Mouse (Mus musculus): ENCODE measurements at regions not wholly inside any gene's neighbourhood (a gene's known extent, or its start where the extent isn't known, plus 50 kb on each side); places are given as distances from the start of the nearest gene placed in this dataset.

DNA sequence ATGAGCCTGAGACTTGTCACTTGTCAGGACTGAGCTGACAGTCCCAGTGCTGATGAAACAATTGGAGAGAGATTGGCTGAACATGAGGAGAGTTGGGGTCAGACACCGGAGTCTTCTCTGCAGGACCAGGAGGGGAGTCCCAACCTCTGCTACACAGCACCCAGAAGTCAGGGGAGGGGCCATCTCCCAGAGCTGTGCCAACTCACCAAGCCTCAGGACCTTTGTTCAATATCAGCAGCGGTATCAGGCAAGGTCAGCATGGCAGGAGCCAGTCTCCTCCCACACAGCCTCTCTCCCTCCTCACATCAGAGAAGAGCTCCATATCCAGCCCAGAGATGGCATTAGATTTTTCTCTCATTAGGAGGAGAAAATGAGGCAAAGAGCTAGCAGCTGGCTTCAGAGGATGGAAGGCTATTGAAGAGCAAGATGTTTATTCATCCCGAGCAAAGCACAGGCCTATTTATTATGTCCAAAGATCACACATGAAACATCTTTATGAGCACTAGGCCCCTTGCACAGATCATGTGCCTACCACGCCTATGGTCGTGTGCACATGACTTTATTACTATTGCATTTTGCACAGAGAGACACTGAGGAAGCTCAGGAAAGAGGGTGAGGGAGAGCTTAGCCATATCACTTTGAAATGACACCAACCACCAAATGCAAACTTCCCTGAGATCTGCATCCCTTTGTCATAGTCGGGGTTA lies 532.9 kb downstream of the Tshz3 start:
- in situ Hi-C loops (cut with MboI, MseI), result no loop called here

DNA sequence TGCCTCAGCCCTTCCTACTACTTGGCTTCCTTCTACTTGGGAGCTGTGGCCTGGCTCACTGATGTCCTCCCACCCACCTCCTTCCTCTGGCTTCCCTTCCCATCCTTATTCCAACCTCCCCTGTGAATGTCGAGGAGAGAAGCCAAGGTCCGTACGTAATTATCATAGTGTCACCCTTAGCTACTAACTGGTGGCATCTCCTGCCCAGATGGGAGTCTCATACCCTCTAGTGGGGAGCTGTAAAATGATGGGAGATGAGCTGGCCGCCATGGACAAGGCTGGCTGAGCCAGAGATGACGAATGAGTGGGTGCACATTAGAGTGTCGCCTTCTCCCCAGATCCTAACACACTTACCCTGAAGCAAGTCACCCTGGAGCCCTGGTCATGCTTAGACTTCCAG lies 532.6 kb downstream of the Zfp536 start:
- in situ Hi-C loops (cut with MboI, MseI), result no loop called here

GRCm38 (mm10) chr7:37241781-37242180 lies 531.7 kb downstream of the Zfp536 start:
- in situ Hi-C loops (cut with MboI, MseI), result no loop called here

GRCm38 (mm10) chr7:37242476-37242875 lies 531.0 kb downstream of the Zfp536 start:
- in situ Hi-C loops (cut with MboI, MseI), result no loop called here

- in situ Hi-C loops (cut with MboI, MseI), result no loop called here
Measured at GRCm38 (mm10) chr7:37246156-37246555, 527.3 kb downstream of the Zfp536 start.

GRCm38 (mm10) chr7:37254431-37254830 lies 519.0 kb downstream of the Zfp536 start:
- in situ Hi-C loops (cut with MboI, MseI), result no loop called here

DNA sequence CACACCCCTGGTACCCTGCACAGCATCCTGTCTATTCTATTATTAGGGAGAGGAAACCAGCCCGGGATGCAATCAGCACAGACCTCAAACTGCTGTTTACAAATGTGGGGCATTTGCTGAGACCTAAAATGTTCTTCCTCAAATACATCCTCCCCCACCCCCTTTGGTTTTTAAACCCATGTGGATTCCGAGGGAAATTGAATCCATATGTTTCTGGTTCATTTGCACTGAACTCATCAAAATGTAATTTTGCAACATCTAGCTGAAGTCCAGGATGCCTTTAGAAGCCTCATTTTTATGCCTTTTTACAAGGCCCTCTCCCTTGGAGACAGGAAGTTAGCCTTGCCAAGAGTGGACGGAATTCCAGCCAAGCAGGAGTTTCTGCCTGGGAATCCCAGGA lies 517.6 kb downstream of the Zfp536 start:
- in situ Hi-C loops (cut with MboI, MseI), result no loop called here

DNA sequence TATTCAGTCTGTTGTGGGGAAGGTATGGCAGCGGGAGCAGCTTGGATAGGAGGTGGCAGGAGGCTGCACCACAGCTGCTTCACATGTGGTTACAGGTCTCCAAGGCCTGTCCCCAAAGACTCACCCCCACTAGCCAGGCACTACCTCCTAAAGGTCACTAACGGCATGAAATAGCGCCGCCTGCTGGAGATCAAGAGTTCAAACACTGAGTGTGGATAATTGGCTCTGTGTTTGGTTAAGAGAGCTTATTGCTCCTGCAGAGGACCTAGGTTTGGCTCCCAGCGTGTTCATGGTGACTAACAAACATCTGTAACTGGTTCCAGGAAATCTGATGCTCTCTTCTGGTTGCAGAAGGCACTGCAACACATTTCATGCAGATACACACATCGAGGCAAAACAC lies 514.1 kb downstream of the Zfp536 start:
- in situ Hi-C loops (cut with MboI, MseI), result no loop called here

DNA sequence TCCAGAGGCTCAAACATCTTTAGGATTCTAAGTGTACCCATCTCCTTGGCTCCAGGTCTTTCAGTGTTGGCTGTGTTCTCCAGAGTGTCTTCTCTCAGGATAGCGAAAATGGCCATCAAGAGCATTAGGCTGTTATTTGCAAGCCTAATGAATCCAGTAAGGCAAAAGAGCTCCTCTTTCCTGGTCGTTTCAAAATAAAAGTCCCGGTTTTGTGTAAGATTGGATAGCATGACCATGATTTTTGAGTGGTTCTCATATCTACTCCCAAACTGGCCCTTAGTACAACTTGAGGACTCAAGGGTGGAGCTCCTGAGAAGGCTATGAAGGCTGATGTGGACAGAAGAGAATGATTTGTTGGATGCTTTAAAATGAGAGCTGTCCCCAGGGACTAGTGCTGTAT lies 510.6 kb downstream of the Zfp536 start:
- in situ Hi-C loops (cut with MboI, MseI), result no loop called here

DNA sequence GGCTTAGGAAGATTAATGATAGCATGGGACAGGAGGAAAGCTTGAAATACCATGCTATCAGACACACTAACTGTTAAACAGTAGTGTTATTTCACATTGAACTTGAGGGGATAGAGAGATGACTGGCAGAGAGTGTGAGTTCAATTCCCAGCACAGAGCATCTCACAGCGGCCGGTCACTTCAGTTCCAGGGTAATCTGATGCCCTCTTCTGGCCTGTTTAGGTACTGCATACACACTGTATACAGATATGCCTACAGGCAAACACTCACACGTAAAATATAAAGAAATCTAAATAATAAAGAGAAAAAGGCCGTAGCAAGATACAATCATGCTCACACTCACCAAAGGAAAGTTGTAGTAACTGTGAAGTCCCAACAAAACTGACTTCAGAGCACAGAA lies 506.0 kb downstream of the Zfp536 start:
- in situ Hi-C loops (cut with MboI, MseI), result no loop called here

DNA sequence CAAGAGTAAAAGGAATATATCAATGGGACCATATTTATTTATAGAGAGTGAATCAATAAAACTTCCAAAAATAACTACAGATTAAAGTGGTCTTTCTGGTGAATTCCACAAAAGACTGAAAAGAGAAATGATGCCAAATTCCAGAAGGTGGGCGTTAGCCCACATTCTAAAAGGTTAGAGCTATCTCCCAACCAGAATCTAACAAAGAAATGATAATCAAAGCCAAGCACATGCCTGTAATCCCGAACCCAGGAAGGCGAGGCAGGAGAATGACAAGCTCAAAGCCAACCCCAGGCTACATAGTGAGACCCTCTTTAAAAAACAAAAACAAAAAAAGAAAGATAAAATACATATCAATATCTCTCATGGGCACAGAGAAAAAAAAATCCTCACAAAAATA lies 502.6 kb downstream of the Zfp536 start:
- in situ Hi-C loops (cut with MboI, MseI), result no loop called here

GRCm38 (mm10) chr7:37290018-37290417 lies 483.4 kb downstream of the Zfp536 start:
- in situ Hi-C loops (cut with MboI, MseI), result no loop called here

DNA sequence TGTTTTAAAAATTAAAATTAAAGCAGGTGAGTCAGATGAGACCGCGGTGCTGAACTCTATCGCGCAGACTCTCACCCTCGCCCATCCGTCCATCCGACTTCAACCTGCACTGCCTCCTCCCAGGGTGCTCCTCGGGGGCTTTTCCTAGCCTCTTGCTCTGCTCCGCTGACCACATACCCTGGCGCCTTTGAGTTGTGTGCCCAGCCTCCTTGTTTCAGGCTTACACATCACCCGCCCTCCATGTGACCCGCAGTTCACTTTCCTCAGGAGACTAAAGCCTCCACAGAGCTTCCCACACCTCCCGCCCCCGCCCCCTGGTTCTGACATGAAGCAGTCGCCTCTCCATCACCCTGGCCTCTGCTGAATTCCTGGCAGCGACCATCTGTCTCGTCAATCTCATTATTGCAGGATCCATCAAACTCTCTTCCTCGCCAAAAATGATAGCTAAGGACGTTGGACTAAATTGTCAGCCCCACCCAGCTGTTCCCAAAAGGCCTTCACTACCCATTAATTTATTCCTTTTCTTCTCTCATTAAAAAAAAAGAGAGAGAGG lies 482.9 kb downstream of the Zfp536 start:
- in situ Hi-C loops (cut with MboI, MseI), result no loop called here

GRCm38 (mm10) chr7:37291726-37292125 lies 481.7 kb downstream of the Zfp536 start:
- in situ Hi-C loops (cut with MboI, MseI), result no loop called here

GRCm38 (mm10) chr7:37292554-37292953 lies 480.9 kb downstream of the Zfp536 start:
- in situ Hi-C loops (cut with MboI, MseI), result no loop called here

DNA sequence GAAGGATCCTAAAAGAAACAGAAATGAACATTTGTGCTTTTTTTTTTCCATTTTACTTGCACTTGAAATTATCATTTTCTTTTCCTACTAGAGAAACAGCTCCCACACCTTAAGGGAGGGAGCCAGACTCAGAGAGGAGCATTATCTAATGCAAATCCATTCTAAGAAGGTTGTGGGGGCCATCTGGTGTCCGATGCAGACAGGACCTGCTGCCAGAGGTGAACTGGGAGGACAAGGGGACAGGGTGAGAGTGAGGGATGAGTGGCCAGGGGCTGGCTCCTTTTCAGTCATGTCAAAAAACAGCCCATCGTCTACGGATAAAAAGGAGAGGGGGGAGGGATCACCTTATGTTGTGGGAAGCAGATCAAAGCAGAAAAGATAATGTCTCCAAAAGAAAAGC lies 474.6 kb downstream of the Zfp536 start:
- in situ Hi-C loops (cut with MboI, MseI), result no loop called here

DNA sequence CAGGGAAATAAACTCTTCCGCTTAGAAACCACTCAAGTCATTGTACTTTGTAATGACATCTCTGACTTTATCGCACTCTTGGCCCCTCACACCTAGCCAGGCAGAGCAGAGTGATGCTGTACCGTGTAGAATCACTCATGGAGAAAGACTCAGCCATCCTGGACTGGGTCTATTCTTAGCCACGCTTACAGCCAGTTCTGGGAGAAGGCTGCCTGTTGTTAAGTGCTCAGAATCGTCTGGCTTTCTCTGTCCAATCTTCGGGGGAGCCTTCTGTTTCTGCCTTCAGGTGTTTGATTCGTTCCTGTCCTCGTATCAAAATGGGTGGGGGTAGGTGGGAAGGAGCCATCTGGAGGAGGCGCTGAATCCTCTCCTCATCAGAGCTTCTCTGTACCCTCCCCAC lies 468.0 kb downstream of the Zfp536 start:
- in situ Hi-C loops (cut with MboI, MseI), result no loop called here

DNA sequence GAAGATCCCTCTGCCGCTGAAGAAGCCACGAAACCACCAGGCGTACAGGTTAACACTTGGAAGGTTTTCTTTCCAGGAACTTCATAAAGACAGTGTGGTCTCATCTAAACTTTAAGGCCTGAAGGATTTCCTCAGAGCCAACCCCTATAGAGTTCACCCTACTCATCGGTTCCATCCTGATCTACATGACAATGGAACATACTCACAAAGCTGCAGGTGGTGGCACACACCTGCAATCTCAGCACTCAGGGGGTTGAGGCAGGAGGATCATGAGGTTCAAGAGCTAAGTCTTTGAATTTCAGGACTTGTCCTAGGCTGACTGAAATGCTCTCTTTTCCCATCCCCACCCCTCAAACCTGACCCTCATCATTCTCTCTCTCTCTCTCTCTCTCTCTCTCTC lies 466.2 kb downstream of the Zfp536 start:
- in situ Hi-C loops (cut with MboI, MseI), result no loop called here

DNA sequence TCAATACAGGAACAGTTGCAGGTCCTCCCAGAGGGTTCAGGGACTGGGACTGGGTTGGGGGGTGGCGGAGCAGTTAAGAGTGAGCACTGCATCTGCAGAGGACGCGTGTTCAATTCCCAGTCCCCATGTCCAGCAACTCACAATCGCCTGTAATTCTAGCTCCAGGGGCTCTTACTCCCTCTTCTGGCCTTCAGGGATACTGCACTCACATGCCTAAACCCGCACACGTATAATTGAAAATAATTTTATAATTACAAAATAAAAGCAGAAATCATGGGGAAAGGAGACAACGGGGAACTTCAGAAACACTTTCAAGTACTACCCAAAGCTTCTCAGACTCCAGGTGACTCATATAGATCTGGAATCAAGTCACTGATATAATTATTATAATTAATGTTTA lies 448.8 kb downstream of the Zfp536 start:
- in situ Hi-C loops (cut with MboI, MseI), result no loop called here

GRCm38 (mm10) chr7:37333451-37333850 lies 440.0 kb downstream of the Zfp536 start:
- in situ Hi-C loops (cut with MboI, MseI), result no loop called here

DNA sequence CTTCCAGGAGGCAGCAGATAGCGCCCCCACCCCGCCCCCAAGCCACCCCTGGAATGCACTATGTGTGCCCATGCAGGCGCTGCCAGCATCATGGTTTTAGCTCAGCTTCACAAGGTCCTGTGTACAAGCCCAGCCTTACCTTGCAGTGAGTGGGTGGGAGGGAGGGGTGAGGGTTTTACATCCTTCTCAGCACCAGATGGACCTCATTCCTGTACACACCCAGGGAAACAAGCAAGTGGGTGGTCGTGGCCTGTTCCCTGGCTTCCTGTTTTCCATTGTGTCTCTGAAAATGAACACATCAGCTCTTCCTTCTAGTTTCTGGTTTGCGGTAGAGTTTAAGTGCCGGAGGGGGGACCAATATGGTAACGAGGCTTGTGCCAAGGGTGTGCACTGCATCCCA lies 438.2 kb downstream of the Zfp536 start:
- in situ Hi-C loops (cut with MboI, MseI), result no loop called here

DNA sequence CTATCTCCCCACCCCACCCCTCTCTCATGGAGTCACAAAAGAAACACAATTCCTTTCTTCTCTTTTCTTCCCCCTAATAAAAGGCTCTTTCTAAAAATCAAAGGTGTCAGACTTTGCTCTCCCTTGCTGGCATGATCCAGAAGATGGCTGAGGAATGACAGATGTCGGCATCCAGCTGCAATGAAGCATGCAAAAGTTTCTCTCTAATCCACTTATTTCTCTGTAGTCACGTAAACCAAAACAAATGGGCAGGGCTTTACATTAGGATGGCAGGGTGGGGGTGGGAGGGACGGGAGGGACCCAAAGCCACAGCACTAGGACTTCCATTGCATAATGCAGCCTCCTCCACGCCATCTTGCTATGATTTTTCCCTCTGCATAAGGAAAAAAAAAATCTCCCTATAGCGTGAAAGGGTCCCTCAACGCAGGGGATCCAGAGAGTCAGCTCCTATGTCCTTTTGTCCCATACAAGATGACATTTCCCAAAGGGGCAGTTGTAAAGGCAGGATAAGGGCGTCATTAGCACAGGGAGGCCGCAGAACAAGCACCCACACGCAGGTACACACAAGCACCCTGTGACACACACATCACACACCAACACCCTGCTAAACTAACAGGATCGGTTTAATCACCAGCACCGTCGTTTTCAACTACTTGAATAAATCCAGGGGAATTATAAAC lies 437.1 kb downstream of the Zfp536 start:
- in situ Hi-C loops (cut with MboI, MseI), result no loop called here

DNA sequence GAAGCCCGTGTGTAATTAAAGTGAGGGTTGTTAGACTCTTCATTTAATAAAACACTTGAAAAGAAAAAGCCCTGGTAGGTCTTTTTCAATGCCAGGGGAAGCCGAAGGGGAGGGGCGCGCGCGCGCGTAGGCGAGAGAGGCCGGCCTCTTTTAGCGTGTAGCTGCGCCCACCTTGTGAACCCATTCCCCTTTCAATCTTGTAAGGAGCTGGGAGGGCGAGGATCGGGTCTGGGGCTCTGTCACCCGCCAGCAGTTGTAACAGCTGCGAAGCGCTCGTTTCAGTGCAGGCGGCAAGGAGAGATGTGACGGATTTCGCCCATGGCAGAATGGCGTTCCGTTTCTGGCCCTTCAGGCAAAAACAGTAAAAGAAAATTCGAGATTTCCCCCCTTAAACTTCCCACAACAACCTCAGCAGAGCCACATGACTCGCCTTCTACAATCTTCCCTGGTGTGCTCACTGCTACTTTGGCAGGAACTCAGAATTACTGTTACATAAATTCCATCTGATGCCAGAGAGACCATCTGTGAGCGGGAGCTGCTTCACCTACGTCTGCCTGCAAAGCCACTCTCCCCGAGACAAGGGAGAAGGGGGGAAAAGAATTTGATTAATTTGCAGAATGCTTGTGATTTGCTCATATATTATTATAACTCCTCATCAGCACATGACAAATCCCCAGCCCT lies 436.4 kb downstream of the Zfp536 start:
- in situ Hi-C loops (cut with MboI, MseI), result no loop called here
